Mouse (Mus musculus): ENCODE measurements around the gene Dock9. TPM values are rescaled to one million over a fixed set of nuclear protein-coding genes. Genes with fewer than 3 reads are reported as not detected.

The Dock9 gene
- polyA plus RNA-seq, 1 experiment from 2014 or later: 4.4 TPM

DNA sequence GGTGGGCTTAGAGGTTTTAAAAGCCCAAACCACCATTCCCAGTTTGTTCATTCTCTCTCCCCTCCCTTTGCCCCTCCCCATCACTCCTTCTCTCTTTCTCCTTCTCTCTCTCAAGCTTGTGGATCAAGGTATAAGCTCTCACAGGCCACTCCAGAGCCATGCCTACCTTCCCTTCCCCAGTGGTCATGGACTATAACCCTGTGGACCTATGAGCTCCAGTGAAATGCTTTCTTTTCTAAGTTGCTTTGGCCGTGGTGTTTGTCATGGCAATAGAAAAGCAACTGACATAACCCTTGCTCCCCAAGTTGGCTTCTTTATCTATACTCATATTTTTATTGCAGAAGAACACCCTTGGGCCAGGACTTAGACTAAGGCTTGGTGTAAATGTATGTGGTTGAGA lies 299.8 kb downstream of the Dock9 start:
- WGBS: 92% methylated on average over 1 of the region's 1 CpGs
- Histone ChIP-seq H3K27ac (no peak overlapping the region), H3K9me3 (replicated peaks) (no peaks in the 10 kb centered on the region), H3K36me3 (no peaks in the 10 kb centered on the region), H3K4me1 (replicated peaks) (peaks cover 7% of the 10 kb centered on the region), H3K9ac (no peak overlapping the region), H3K27me3 (no peaks in the 10 kb centered on the region), H3K4me2 (no peak overlapping the region), H3K4me3 (no peak overlapping the region)
- no peak for ATAC-seq (replicated peaks; ENCODE audit: insufficient number of reproducible peaks, insufficient read depth, low FRiP score, low read depth)

DNA sequence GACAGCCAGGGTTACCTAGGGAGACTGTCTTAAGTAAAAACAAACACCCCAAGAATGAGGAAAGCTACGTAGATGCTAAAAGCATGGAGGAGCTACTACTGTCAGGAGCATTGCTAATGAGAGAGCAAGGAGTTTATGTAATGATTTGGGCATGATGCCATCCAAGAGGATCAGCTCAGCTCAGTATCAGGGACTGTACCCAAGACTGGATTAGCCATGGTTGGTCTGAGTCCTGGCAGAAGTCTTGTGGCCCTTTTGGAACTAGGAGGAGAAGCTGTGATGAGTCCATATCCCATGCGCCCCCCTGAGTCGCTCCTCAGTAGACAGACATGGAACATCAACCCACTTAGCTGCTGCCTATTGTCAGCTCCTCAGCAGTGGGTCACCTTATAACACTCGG lies 301.9 kb downstream of the Dock9 start:
- H3K36me3 ChIP-seq: no peaks in the 10 kb centered on the region
- no peak for ATAC-seq (replicated peaks; ENCODE audit: insufficient number of reproducible peaks, insufficient read depth, low FRiP score, low read depth)
- H3K4me2 ChIP-seq: no peak overlapping the region
- no peak overlapping the region for H3K27ac ChIP-seq
- H3K9ac ChIP-seq: no peak overlapping the region
- H3K4me3 ChIP-seq: no peak overlapping the region
- H3K4me1 ChIP-seq (replicated peaks): peaks cover 16% of the 10 kb centered on the region
- WGBS: 70% methylated on average over 4 of the region's 4 CpGs
- no peaks in the 10 kb centered on the region for H3K27me3 ChIP-seq
- H3K9me3 ChIP-seq (replicated peaks): no peaks in the 10 kb centered on the region

DNA sequence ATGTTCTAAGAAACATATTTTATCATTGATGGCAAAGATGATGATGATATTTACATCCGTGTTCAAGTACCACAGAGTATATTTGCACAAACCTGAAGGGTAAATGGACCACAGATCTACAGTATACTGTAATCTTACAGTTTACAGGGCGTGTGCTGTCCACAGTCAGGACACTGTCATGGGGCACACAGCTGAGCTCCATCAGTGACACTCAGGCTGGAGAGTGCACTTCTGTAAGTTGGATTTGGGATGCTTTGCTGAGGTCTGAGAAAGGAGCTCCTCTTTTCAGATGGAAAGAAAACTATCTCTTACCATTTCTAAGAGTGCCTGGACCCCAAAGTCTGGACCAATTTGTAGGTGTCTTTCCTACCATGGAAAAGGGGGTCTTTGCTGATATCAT lies 302.5 kb downstream of the Dock9 start:
- no peak overlapping the region for H3K4me2 ChIP-seq
- no peaks in the 10 kb centered on the region for H3K27me3 ChIP-seq
- peaks cover 16% of the 10 kb centered on the region for H3K4me1 ChIP-seq (replicated peaks)
- no peak overlapping the region for H3K27ac ChIP-seq
- no peak for ATAC-seq (replicated peaks; ENCODE audit: insufficient number of reproducible peaks, insufficient read depth, low FRiP score, low read depth)
- 80% methylated on average over 2 of the region's 2 CpGs for WGBS
- no peaks in the 10 kb centered on the region for H3K36me3 ChIP-seq
- H3K4me3 ChIP-seq: no peak overlapping the region
- no peak overlapping the region for H3K9ac ChIP-seq
- no peaks in the 10 kb centered on the region for H3K9me3 ChIP-seq (replicated peaks)

DNA sequence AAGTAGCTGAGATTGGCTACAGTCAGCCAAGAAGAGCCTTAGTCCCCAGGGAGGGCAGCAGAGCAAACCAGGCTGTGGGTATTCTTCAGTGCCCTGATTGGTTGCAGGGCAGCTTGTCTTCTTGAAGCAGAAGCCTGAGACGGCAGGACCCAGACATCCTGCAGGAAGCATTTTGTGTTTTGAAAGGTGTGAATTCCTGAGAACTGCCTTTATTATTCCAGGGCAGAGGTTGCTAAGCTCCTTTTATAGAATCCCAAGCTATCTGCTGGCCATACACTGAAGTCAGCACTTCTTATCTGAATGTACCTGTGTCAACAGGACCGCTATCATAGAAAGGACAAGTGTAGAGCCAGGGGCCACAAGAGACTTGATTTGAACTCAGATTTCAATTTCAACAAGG lies 303.4 kb downstream of the Dock9 start:
- peaks cover 16% of the 10 kb centered on the region for H3K4me1 ChIP-seq (replicated peaks)
- no peaks in the 10 kb centered on the region for H3K27me3 ChIP-seq
- no peak overlapping the region for H3K27ac ChIP-seq
- H3K9me3 ChIP-seq (replicated peaks): no peaks in the 10 kb centered on the region
- no peak overlapping the region for H3K9ac ChIP-seq
- ATAC-seq (replicated peaks; ENCODE audit: insufficient number of reproducible peaks, insufficient read depth, low FRiP score, low read depth): no peak
- H3K4me2 ChIP-seq: no peak overlapping the region
- no peak overlapping the region for H3K4me3 ChIP-seq
- 35% methylated on average over 2 of the region's 2 CpGs for WGBS
- H3K36me3 ChIP-seq: no peaks in the 10 kb centered on the region

DNA sequence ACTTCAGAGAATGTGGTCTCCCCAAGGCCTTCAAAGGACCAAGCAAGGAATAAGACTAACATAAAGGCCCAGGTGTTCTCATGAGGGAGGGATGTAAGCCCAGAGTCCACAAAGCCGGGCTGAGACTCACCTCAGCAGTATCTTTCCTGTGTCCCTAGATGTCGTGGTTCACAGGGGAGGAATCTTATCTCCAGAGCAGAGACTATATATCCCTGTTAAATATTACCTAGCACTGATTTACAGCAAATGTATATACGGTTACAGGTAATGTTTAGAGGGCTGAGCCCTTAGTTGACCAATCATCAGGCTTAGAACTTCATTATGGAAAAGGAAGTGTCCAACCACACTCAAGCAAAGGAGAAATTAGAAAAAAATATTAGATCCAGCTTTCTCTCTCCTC lies 303.9 kb downstream of the Dock9 start:
- H3K4me2 ChIP-seq: no peak overlapping the region
- H3K36me3 ChIP-seq: no peaks in the 10 kb centered on the region
- peaks cover 16% of the 10 kb centered on the region for H3K4me1 ChIP-seq (replicated peaks)
- no peak overlapping the region for H3K9ac ChIP-seq
- H3K27me3 ChIP-seq: no peaks in the 10 kb centered on the region
- no peaks in the 10 kb centered on the region for H3K9me3 ChIP-seq (replicated peaks)
- 61% methylated on average over 3 of the region's 3 CpGs for WGBS
- H3K4me3 ChIP-seq: no peak overlapping the region
- no peak overlapping the region for H3K27ac ChIP-seq
- ATAC-seq (replicated peaks; ENCODE audit: insufficient number of reproducible peaks, insufficient read depth, low FRiP score, low read depth): no peak

DNA sequence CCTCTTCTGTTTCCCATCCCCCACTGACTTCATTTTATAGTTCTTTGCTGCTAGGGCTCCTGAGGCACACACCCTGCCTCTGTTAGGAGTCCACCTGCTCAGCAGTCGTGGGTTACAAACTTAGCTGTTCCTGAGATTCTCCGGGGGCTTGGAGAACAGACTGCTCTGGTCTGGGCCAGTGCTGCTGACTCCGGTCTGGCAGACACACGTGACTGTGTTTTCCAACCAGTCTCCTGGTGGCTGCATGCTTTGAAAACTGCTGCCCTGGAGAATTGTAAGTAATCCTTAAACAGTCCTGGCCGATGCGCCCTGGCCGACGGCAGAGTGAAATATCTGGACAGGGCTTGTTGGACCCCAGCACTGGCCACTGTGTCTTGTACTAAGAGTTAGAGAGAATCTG lies 305.3 kb downstream of the Dock9 start:
- 0 out of 2 replicates have a peak, but pooled peaks have one; percentile 22 for ATAC-seq (replicated peaks; ENCODE audit: insufficient number of reproducible peaks, insufficient read depth, low FRiP score, low read depth)
- H3K27me3 ChIP-seq: no peaks in the 10 kb centered on the region
- WGBS: 37% methylated on average over 8 of the region's 8 CpGs
- H3K9me3 ChIP-seq (replicated peaks): no peaks in the 10 kb centered on the region
- H3K4me2 ChIP-seq: peak overlapping the region; percentile 40
- H3K4me1 ChIP-seq (replicated peaks): peaks cover 16% of the 10 kb centered on the region
- H3K27ac ChIP-seq: no peak overlapping the region
- no peak overlapping the region for H3K9ac ChIP-seq
- H3K4me3 ChIP-seq: no peak overlapping the region
- no peaks in the 10 kb centered on the region for H3K36me3 ChIP-seq

Other genes starting within 250 kb of the Dock9 start
- gene Ubac2, start 80.8 kb upstream of the Dock9 start, polyA plus RNA-seq (2015; fragmentation: Nextera tagmentation; extraction: Ambion mirVana): 42.4 and 50.0 TPM in 2 replicates
- gene Gpr18, start 117.9 kb upstream of the Dock9 start, polyA plus RNA-seq (2015; fragmentation: Nextera tagmentation; extraction: Ambion mirVana): 0.21 and 0.93 TPM in 2 replicates
- gene Gpr183, start 167.4 kb upstream of the Dock9 start, polyA plus RNA-seq (2015; fragmentation: Nextera tagmentation; extraction: Ambion mirVana): 1.8 and 3.1 TPM in 2 replicates
- not detected in 2 replicates for gene Timm8a2, start 236.8 kb upstream of the Dock9 start, polyA plus RNA-seq (2015; fragmentation: Nextera tagmentation; extraction: Ambion mirVana)

Data from heart, embryonic 15.5 days (tissue).